8 mouse cellular contexts compared by ENCODE assay signal in the genomic region with DNA sequence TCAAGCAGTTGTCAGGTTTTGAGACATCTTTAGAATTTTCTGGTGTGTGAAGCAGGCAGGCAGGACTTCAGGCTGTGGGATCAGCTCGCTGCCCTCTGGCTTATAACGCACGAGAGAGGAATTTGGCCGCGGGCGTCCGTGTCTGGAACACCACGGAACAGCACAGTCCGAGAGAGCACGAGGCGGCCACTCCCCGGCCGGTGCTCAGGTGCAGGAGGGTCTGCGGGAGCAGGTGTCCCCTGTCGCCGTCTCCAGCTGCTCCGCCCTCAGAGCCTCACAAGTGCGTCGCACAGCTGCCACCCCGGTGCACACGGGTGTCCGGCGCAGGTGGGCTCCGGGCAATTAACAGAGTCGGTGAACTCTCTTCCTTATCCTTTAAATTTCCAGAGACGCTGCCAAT. TPM values are rescaled to one million over a fixed set of nuclear protein-coding genes. Genes with fewer than 3 reads are reported as not detected.
DNase-seq lines count a peak whose midpoint lies in the region; ATAC-seq lines count a peak whose summit lies in the region.

No protein-coding gene starts in this region.

- WGBS in lung, embryonic 15.5 days = under 1% methylated on average over 26 of the region's 26 CpGs
- WGBS in forebrain, embryonic 12.5 days = under 1% methylated on average over 26 of the region's 26 CpGs
- WGBS in limb, embryonic 12.5 days = under 1% methylated on average over 26 of the region's 26 CpGs

- no peak overlapping the region for H3K9ac ChIP-seq in lung, embryonic 15.5 days
- H3K9ac ChIP-seq in forebrain, embryonic 12.5 days = peak overlapping the region; percentile 65; the same call in 1 of the 2 replicates
- H3K9ac ChIP-seq in limb, embryonic 12.5 days (replicated peaks) = no peak overlapping the region

- no peak overlapping the region for H3K27ac ChIP-seq in lung, embryonic 15.5 days
- H3K27ac ChIP-seq in forebrain, embryonic 12.5 days = no peak overlapping the region
- no peak overlapping the region for H3K27ac ChIP-seq in limb, embryonic 12.5 days

- no peaks in the 10 kb centered on the region for H3K9me3 ChIP-seq in lung, embryonic 15.5 days
- no peaks in the 10 kb centered on the region for H3K9me3 ChIP-seq in forebrain, embryonic 12.5 days
- no peaks in the 10 kb centered on the region for H3K9me3 ChIP-seq in limb, embryonic 12.5 days

- peaks cover 18% of the 10 kb centered on the region for H3K4me1 ChIP-seq in lung, embryonic 15.5 days
- H3K4me1 ChIP-seq in forebrain, embryonic 12.5 days = peaks cover 22% of the 10 kb centered on the region
- peaks cover 14% of the 10 kb centered on the region; the same call in 1 of the 2 replicates for H3K4me1 ChIP-seq in limb, embryonic 12.5 days (replicated peaks)

- no peak for DNase-seq in lung, postnatal 36 days
- peak; percentile 36 for DNase-seq in skeletal muscle tissue, adult 2 months (ENCODE audit: low read depth, low spot score)
- no peak for DNase-seq in left cerebral cortex, adult 8-10 months (ENCODE audit: low spot score in 2 of 2)

- H3K4me3 ChIP-seq in lung, embryonic 15.5 days = peak overlapping the region; percentile 55
- H3K4me3 ChIP-seq in forebrain, embryonic 12.5 days (replicated peaks) = peak overlapping the region; percentile 68
- H3K4me3 ChIP-seq in limb, embryonic 12.5 days (replicated peaks) = peak overlapping the region; percentile 64

- H3K36me3 ChIP-seq in lung, embryonic 15.5 days = no peaks in the 10 kb centered on the region
- no peaks in the 10 kb centered on the region for H3K36me3 ChIP-seq in forebrain, embryonic 12.5 days (replicated peaks)
- H3K36me3 ChIP-seq in limb, embryonic 12.5 days = no peaks in the 10 kb centered on the region

- H3K4me2 ChIP-seq in lung, embryonic 15.5 days = peak overlapping the region; percentile 97
- H3K4me2 ChIP-seq in forebrain, embryonic 12.5 days = peak overlapping the region; percentile 100
- peak overlapping the region; percentile 100 for H3K4me2 ChIP-seq in limb, embryonic 12.5 days

- peak; percentile 50; the same call in 1 of the 2 replicates for ATAC-seq in lung, embryonic 15.5 days (ENCODE audit: borderline replicate concordance, extremely low read depth, low FRiP score, low TSS enrichment)
- ATAC-seq in forebrain, embryonic 12.5 days (ENCODE audit: low FRiP score) = peak; percentile 59
- 0 out of 2 replicates have a peak, but pooled peaks have one; percentile 61 for ATAC-seq in limb, embryonic 12.5 days (ENCODE audit: insufficient number of reproducible peaks, insufficient read depth, low FRiP score, low TSS enrichment, low read depth)
- no peak for ATAC-seq in erythroid progenitor cell, adult 5-6 weeks (replicated peaks; ENCODE audit: low FRiP score, poor library complexity, severe bottlenecking)
- ATAC-seq in megakaryocyte-erythroid progenitor cell, adult 5-6 weeks (replicated peaks; ENCODE audit: low FRiP score, low TSS enrichment, poor library complexity, severe bottlenecking) = no peak

- H3K27me3 ChIP-seq in lung, embryonic 15.5 days = peaks cover 90% of the 10 kb centered on the region
- peaks cover 62% of the 10 kb centered on the region for H3K27me3 ChIP-seq in forebrain, embryonic 12.5 days
- peaks cover 77% of the 10 kb centered on the region for H3K27me3 ChIP-seq in limb, embryonic 12.5 days

RNA-seq across cellular contexts. Expression of gene Rbm20, which starts 0.9 kb away (rescaled TPM):
- polyA plus RNA-seq in lung, embryonic 15.5 days (2015; fragmentation: Nextera tagmentation; extraction: Ambion mirVana) = 1.4 and 2.5 TPM in 2 replicates
- polyA plus RNA-seq in forebrain, embryonic 12.5 days (2016; fragmentation: Nextera tagmentation; extraction: Ambion mirVana) = 4.6 and 7.2 TPM in 2 replicates
- polyA plus RNA-seq in limb, embryonic 12.5 days (2016; fragmentation: Nextera tagmentation; extraction: Ambion mirVana) = 4.3 and 5.1 TPM in 2 replicates
- total RNA-seq in left cerebral cortex, adult 8-10 months (2022) = 1 to 10 TPM; 4.7 to 6.5 (median 5.8) TPM
- total RNA-seq in erythroid progenitor cell, adult 5-6 weeks (2015; ENCODE audit: low replicate concordance) = not detected in 2 replicates
- 0.61 TPM in 1 of 2 replicates, not detected in the other for total RNA-seq in erythroid progenitor cell, adult 5-6 weeks (2017; ENCODE audit: low replicate concordance)
- 0.22 and 1.2 TPM in 2 replicates for total RNA-seq in megakaryocyte-erythroid progenitor cell, adult 5-6 weeks (2014; fragmentation: Nextera tagmentation)
- 0.27 and 0.38 TPM in 2 replicates for total RNA-seq in megakaryocyte-erythroid progenitor cell, adult 5-6 weeks (2017)

Comparison
In these comparisons a context has a peak if more than half of its experiments do, and no peak if none do; other contexts are left out.
1. ATAC-seq: peak in lung, embryonic 15.5 days (single experiment), forebrain, embryonic 12.5 days (single experiment) and limb, embryonic 12.5 days (single experiment); none in erythroid progenitor cell, adult 5-6 weeks (single experiment) and megakaryocyte-erythroid progenitor cell, adult 5-6 weeks (single experiment).
2. Peak in every context shown above with its lines, with median percentiles within 50 percentile points of each other: H3K4me2 ChIP-seq and H3K4me3 ChIP-seq.